In genomic region chr8:26906257-26906656, GRCm38 (mm10) we compare ENCODE assay signal across 18 mouse cellular contexts.
DNase-seq lines count a peak whose midpoint lies in the region; ATAC-seq lines count a peak whose summit lies in the region.
"Had no signal": no experiment of that assay in that cellular context is flagged by ENCODE, and none has a peak within 500 bp of the region (broad histone marks: within the 10 kb centered on the region; RNA-seq: fewer than 3 reads in every experiment).

No protein-coding gene starts in this region.

- 74% methylated on average over 4 of the region's 4 CpGs for WGBS in kidney, embryonic 14.5 days
- 71% methylated on average over 4 of the region's 4 CpGs for WGBS in kidney, embryonic 16.5 days

- 0 out of 2 replicates have a peak, but pooled peaks cover 7% of the 10 kb centered on the region for H3K4me1 ChIP-seq in kidney, embryonic 14.5 days (ENCODE audit: control insufficient read depth, insufficient read depth, low read length)
- H3K4me1 ChIP-seq in kidney, embryonic 16.5 days (ENCODE audit: insufficient read depth, low read length), result 0 out of 2 replicates have a peak, but pooled peaks cover 2% of the 10 kb centered on the region
- H3K4me1 ChIP-seq: embryonic facial prominence, embryonic 15.5 days; forebrain, embryonic 10.5 days; midbrain, embryonic 10.5 days had no signal

- H3K4me2 ChIP-seq in kidney, embryonic 14.5 days (replicated peaks; ENCODE audit: low read depth, low read length), result no peak overlapping the region
- no peak overlapping the region for H3K4me2 ChIP-seq in kidney, embryonic 16.5 days (replicated peaks; ENCODE audit: low read depth, low read length)
- H3K4me2 ChIP-seq: embryonic facial prominence, embryonic 15.5 days; heart, embryonic 12.5 days; hindbrain, embryonic 14.5 days; limb, embryonic 15.5 days had no signal

- intact Hi-C loops in left cerebral cortex, postnatal 14 days (cut with DNase I), result no loop called here

- H3K27me3 ChIP-seq in kidney, embryonic 14.5 days (ENCODE audit: control insufficient read depth, insufficient read depth, low read length), result no peaks in the 10 kb centered on the region
- no peaks in the 10 kb centered on the region for H3K27me3 ChIP-seq in kidney, embryonic 16.5 days (ENCODE audit: insufficient read depth, low read length)
- H3K27me3 ChIP-seq: embryonic facial prominence, embryonic 15.5 days had no signal

- DNase-seq in kidney, adult 18-20 months, result peak; percentile 11
- peak; percentile 15 for DNase-seq in fibroblast of lung, adult 2 months (ENCODE audit: low read depth)
- DNase-seq in skeletal muscle tissue, adult 2 months (ENCODE audit: low read depth, low spot score), result peak; percentile 23
- DNase-seq in gastrocnemius, postnatal 25 days, result no peak
- no peak for DNase-seq in left cerebral cortex, postnatal 14 days (ENCODE audit: low spot score in 2 of 2)
- DNase-seq: cerebellum, adult 9-11 months; gastrocnemius, adult 2 months; heart, postnatal 36 days had no signal

- no peak for ATAC-seq in kidney, embryonic 14.5 days (ENCODE audit: low FRiP score, low TSS enrichment)
- 0 out of 2 replicates have a peak, but pooled peaks have one; percentile 27 for ATAC-seq in kidney, embryonic 16.5 days (ENCODE audit: low FRiP score, low TSS enrichment)

- no peak overlapping the region for H3K27ac ChIP-seq in kidney, embryonic 14.5 days (ENCODE audit: low read depth, low read length)
- H3K27ac ChIP-seq in kidney, embryonic 16.5 days (ENCODE audit: low read length), result no peak overlapping the region
- H3K27ac ChIP-seq: embryonic facial prominence, embryonic 15.5 days; forebrain, embryonic 10.5 days; gastrocnemius, adult 2 months; hindbrain, embryonic 14.5 days; limb, embryonic 15.5 days; midbrain, embryonic 10.5 days; stomach, postnatal 0 days had no signal

- no peak overlapping the region for H3K9ac ChIP-seq in kidney, embryonic 14.5 days (ENCODE audit: low read depth, low read length)
- H3K9ac ChIP-seq in kidney, embryonic 16.5 days (replicated peaks; ENCODE audit: low read length), result no peak overlapping the region
- H3K9ac ChIP-seq: embryonic facial prominence, embryonic 15.5 days; heart, embryonic 12.5 days; hindbrain, embryonic 14.5 days; limb, embryonic 15.5 days had no signal

- H3K36me3 ChIP-seq in kidney, embryonic 14.5 days (ENCODE audit: control insufficient read depth, insufficient read depth, low read length), result no peaks in the 10 kb centered on the region
- H3K36me3 ChIP-seq in kidney, embryonic 16.5 days (ENCODE audit: insufficient read depth, low read length), result no peaks in the 10 kb centered on the region
- H3K36me3 ChIP-seq: embryonic facial prominence, embryonic 15.5 days; forebrain, embryonic 10.5 days; heart, embryonic 12.5 days; limb, embryonic 15.5 days; midbrain, embryonic 10.5 days had no signal

- no peaks in the 10 kb centered on the region for H3K9me3 ChIP-seq in kidney, embryonic 14.5 days (ENCODE audit: control insufficient read depth, low read length)
- no peaks in the 10 kb centered on the region for H3K9me3 ChIP-seq in kidney, embryonic 16.5 days (ENCODE audit: low read length)
- H3K9me3 ChIP-seq: embryonic facial prominence, embryonic 15.5 days; forebrain, embryonic 10.5 days; heart, embryonic 12.5 days; limb, embryonic 15.5 days; midbrain, embryonic 10.5 days had no signal

- H3K4me3 ChIP-seq in kidney, embryonic 14.5 days (ENCODE audit: low read length), result no peak overlapping the region
- no peak overlapping the region for H3K4me3 ChIP-seq in kidney, embryonic 16.5 days (ENCODE audit: low read length)
- H3K4me3 ChIP-seq: embryonic facial prominence, embryonic 15.5 days; forebrain, embryonic 10.5 days; gastrocnemius, adult 2 months; heart, embryonic 12.5 days; layer of hippocampus, adult 2 months; limb, embryonic 15.5 days; midbrain, embryonic 10.5 days had no signal

Comparison
In these comparisons a context has a peak if more than half of its experiments do, and no peak if none do; other contexts are left out.
1. DNase-seq: peak in kidney, adult 18-20 months (single experiment), fibroblast of lung, adult 2 months (single experiment) and skeletal muscle tissue, adult 2 months (single experiment); none in gastrocnemius, postnatal 25 days (single experiment) and left cerebral cortex, postnatal 14 days (0 of 2).